Mouse (Mus musculus) common myeloid progenitor, adult 5-6 weeks (primary cell): ENCODE measurements at regions not wholly inside any gene's neighbourhood (a gene's known extent, or its start where the extent isn't known, plus 50 kb on each side); places are given as distances from the start of the nearest gene placed in this dataset.

Experiments used
- ATAC-seq: replicated peaks from 2 replicates; pipeline ENCODE4 v1.8.0; 2016; ENCODE audit warnings: low read depth, mild to moderate bottlenecking, moderate TSS enrichment, inconsistent platforms; ENCODE audit not compliant: poor library complexity, severe bottlenecking

GRCm38 (mm10) chr5:118316310-118317017 is 71.4 kb downstream of the 2410131K14Rik start:
- ATAC-seq = no peak

GRCm38 (mm10) chr5:118318073-118318472 is 73.0 kb downstream of the 2410131K14Rik start:
- ATAC-seq = no peak

GRCm38 (mm10) chr5:118318883-118319282 is 73.9 kb downstream of the 2410131K14Rik start:
- 0 out of 2 replicates have a peak, but pooled peaks have one; percentile 39 for ATAC-seq

- ATAC-seq = no peak
Measured at GRCm38 (mm10) chr5:118321719-118322455, 76.9 kb downstream of the 2410131K14Rik start.

GRCm38 (mm10) chr5:118323151-118323550 is 78.1 kb downstream of the 2410131K14Rik start:
- ATAC-seq = no peak

GRCm38 (mm10) chr5:118326837-118327541 is 82.0 kb downstream of the 2410131K14Rik start:
- ATAC-seq = 0 out of 2 replicates have a peak, but pooled peaks have one; percentile 16

- no peak for ATAC-seq
Measured at GRCm38 (mm10) chr5:118327961-118328712, 83.1 kb downstream of the 2410131K14Rik start.

GRCm38 (mm10) chr5:118329143-118329542 is 84.1 kb downstream of the 2410131K14Rik start:
- no peak for ATAC-seq

- 0 out of 2 replicates have a peak, but pooled peaks have one; percentile 11 for ATAC-seq
Measured at GRCm38 (mm10) chr5:118331286-118331607, 86.2 kb downstream of the 2410131K14Rik start.

GRCm38 (mm10) chr5:118331608-118332394 is 86.8 kb downstream of the 2410131K14Rik start:
- ATAC-seq = peak; percentile 59

- ATAC-seq = no peak
Measured at GRCm38 (mm10) chr5:118334054-118334453, 89.0 kb downstream of the 2410131K14Rik start.

- ATAC-seq = no peak
Measured at GRCm38 (mm10) chr5:118338186-118338585, 93.2 kb downstream of the 2410131K14Rik start.

- ATAC-seq = no peak
Measured at GRCm38 (mm10) chr5:118339676-118340661, 94.9 kb downstream of the 2410131K14Rik start.

GRCm38 (mm10) chr5:118343444-118344320 is 98.7 kb downstream of the 2410131K14Rik start:
- no peak for ATAC-seq

GRCm38 (mm10) chr5:118345226-118345625 is 100.2 kb downstream of the 2410131K14Rik start:
- no peak for ATAC-seq

GRCm38 (mm10) chr5:118349057-118349456 is 104.0 kb downstream of the 2410131K14Rik start:
- no peak for ATAC-seq

GRCm38 (mm10) chr5:118351301-118351700 is 106.3 kb downstream of the 2410131K14Rik start:
- ATAC-seq = no peak
